Mouse (Mus musculus) v-Abl transformed pro-B cells (cell line): ENCODE measurements at regions not wholly inside any gene's neighbourhood (a gene's known extent, or its start where the extent isn't known, plus 50 kb on each side); places are given as distances from the start of the nearest gene placed in this dataset.

Experiments
- in situ Hi-C, 2 experiments: fragments of 400-800 bp; cut with MboI; formaldehyde crosslinking; loops; one replicate each; pipeline ENCODE4 v1.15.1; 2025; ENCODE audit not compliant: unreplicated experiment in 2 of 2

DNA sequence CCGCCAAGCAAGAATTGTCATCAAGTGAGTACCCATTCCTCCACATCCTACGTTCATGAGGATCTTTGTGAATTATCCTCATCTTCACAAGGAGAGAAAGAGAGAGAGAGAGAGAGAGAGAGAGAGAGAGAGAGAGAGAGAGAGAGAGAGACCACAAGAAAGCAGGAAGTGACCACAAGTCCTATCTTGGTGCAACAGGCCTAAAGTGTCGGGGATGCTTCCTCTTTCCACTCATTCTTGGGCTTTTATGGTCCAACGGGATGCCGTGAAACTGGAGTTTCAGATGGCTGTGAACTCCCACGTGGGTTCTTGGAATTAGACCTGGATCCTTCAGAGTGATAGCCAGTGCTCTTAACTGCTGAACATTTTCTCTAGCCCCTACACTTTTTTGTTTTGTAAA, 53.1 kb upstream of the Rai14 start:
- in situ Hi-C loops, result no loop called here

DNA sequence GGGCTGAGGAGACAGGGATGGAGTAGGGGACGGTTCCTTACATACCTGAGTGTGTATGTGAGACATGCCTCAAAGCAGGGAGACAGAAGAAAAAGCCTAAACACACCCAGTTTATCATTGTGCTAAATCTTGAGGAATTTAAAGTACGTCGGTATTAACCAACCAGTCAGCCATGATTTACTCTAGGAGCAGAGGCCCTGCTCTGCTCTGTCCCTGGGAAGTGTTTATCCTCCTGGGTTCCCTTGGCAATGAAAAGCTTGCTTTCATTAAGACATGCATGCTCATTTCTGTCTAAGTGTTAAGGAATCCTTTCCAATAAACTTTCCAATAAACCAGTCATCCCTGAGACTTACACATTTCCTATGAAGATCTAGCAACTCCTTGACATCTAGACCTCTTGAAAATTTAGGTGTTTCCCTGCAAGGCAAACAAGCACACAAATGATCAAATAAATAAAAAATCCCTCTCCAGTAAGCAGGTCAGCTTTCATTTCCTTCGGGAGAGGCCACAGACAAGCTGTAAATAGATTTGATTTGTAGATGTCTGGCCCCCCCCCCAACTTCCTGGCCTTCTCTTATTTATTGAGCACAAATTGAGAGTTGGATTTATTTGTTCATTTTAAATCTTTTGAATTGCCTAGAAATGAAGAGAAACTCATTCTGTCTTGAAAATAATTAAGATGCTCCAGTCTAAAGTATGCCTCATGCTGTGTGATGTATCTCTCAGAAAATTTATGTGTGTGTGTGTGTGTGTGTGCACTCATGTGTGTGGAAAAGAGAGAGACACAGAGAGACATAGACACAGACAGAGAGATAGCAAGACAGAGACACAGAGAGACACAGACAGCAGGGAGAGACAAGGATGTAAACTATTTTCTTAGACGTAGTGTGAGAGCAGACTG, 56.2 kb upstream of the Rai14 start:
- in situ Hi-C loops, result no loop called here

- in situ Hi-C loops, result no loop called here
Measured at GRCm38 (mm10) chr15:10771311-10771690, 56.9 kb upstream of the Rai14 start.

GRCm38 (mm10) chr15:10779941-10780620, 65.7 kb upstream of the Rai14 start:
- in situ Hi-C loops, result no loop called here

GRCm38 (mm10) chr15:10789371-10789770, 74.9 kb upstream of the Rai14 start:
- in situ Hi-C loops, result no loop called here

DNA sequence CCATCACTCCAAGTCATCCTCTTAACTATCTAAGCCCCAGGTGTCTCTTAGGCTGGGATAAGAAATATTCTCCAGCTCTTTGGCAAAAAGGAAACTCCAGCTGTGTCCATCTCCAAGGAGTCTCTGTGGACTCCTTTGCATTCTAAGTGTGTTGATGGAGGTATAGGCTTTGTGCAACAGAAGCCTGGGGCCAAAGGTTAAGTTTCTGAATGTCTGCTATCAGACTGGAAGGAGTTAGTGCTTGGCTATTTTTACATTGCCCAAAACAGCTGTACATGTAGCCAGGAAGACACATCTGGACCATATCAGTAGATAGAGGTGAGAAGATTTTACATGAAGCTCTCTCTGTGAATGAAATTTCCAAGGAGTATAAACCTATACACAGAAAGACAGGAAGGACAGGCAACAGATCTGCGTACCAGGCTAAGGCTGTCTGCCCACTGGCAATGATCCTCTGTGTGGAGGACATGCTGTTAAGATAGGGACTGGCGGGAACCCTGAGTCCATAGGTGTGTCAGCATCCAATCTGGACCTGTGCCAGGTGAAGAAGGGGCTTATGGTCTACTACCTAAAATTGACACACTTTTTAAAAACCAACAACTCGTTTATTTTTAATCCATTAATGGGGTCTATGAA, 76.6 kb upstream of the Rai14 start:
- in situ Hi-C loops, result no loop called here

DNA sequence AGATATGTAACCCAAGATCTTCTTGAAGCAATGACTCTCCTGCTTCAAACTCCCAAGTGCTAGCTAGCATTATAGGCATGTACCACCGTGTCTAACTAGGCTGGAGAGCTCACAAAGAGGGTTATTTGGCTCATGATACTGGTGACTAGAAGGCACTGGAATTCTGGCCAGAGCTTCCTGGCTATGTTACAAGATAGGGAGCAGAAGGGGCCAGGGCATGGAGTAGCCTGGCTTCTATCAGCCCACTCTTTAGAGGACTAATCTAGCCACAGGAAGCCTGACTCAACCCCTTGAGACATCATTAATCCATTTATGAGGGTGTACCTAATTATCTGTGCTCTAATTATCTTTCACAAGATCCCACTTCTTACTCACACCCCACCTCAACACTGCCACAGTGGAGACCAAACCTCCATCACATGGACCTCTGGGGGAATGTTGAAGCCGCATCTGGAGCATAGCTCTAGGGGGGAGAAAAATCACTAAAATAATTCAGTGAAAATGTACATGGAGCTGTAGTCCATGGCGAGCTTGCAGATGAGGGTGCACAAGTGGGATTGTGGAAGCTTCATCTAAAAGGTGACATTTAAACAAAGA, 77.2 kb upstream of the Rai14 start:
- in situ Hi-C loops, result no loop called here

- in situ Hi-C loops, result no loop called here
Measured at GRCm38 (mm10) chr15:10792156-10792555, 77.7 kb upstream of the Rai14 start.

GRCm38 (mm10) chr15:10795126-10795792, 80.8 kb upstream of the Rai14 start:
- in situ Hi-C loops, result no loop called here

GRCm38 (mm10) chr15:10799656-10800055, 85.2 kb upstream of the Rai14 start:
- in situ Hi-C loops, result no loop called here

- in situ Hi-C loops, result no loop called here
Measured at GRCm38 (mm10) chr15:10814195-10814594, 99.8 kb upstream of the Rai14 start.

DNA sequence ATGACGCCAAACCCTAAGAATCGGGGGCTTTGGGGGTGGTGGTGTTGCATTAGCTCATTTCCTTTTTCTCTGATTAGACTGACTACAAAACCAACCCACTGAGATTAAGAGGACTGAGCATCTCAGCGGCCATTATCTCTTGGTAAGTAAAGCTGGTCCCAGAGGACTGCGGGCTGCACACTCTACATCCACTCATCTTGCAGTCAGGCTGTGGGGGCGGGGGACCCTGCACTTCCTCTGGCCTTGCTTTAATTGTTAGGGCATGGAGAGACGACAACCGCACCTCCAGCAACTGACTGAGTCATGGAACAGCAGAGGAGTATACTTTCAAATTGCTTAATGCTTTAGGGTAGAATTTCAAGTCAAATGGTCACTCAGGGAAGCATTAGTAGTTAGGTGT, 100.3 kb upstream of the Rai14 start:
- in situ Hi-C loops, result no loop called here

DNA sequence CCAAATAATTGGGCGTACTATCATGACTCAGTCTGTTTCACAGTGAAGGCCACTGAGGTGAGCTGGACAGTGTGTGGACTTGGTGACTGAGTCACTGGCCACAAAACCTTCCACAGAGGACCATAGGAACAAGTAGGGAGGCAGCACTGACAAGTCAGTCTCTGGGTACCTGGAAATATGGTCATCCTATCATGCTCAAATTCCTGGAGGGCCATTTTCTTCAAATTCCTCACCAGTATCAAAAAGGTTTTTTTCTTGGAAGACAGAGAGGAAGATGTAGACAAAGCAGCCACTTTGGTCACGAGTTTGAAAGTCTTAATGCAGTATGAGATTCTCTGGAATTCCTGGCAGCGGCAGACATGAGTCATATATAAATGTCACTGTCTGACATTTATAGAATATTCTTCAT, 101.8 kb upstream of the Rai14 start:
- in situ Hi-C loops, result no loop called here

DNA sequence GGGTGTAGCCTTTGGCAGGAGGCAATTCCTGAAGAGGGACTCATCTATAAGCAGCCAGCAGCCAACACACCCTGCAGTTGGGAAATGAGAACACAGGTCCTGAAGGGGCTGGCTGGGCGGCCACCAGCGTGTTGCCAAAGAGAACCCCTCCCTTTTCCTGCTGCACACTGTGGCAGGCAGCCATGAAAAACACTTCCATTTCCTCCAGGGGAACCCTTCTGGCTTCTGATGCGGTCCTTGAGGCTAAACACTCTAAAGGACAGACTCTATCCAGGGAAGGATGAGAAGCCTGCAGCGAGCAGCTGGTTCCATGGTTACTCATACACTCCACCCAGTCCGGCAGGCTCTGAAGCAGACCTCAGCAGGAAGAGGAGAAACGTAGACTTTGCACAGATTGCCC, 103.8 kb upstream of the Rai14 start:
- in situ Hi-C loops, result no loop called here

DNA sequence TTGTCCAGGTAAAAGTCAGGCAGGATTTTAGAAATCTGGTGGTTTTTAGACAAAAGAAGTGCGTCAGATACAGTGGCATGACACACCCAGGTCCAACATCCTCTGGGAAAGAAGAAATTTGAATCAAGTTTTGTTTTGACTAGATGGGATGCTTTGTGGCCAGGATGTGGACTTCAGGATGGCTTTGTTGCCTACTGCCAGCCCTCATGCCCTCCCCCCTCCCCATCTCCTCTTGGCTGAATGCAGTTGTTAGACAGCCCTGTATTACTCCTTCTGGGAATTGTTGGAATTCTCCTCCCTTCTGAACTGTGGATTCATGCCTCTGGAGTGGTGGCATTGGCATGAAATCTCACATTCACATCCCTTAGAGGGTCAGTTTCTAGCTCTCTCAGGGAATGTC, 104.3 kb upstream of the Rai14 start:
- in situ Hi-C loops, result no loop called here

- in situ Hi-C loops, result no loop called here
Measured at GRCm38 (mm10) chr15:10823933-10824332, 109.5 kb upstream of the Rai14 start.

GRCm38 (mm10) chr15:10829588-10829987, 115.2 kb upstream of the Rai14 start:
- in situ Hi-C loops, result no loop called here

- in situ Hi-C loops, result no loop called here
Measured at GRCm38 (mm10) chr15:10830478-10830877, 116.1 kb upstream of the Rai14 start.

- in situ Hi-C loops, result no loop called here
Measured at GRCm38 (mm10) chr15:10831106-10831505, 116.7 kb upstream of the Rai14 start.

GRCm38 (mm10) chr15:10832331-10832730, 117.9 kb upstream of the Rai14 start:
- in situ Hi-C loops, result no loop called here
